Mouse (Mus musculus) spleen, adult 2 months (tissue): Measurements from ENCODE around the gene Tmpo.

ENCODE experiments used
- CTCF ChIP-seq: fragments of 200-500 bp; IDR thresholded peaks from 2 replicates; pipeline ENCODE4 v1.5.1; 2011; ENCODE audit warnings: mild to moderate bottlenecking, inconsistent platforms; ENCODE audit not compliant: insufficient read depth, insufficient read length, insufficient replicate concordance; ENCODE audit errors: extremely low read depth
- POLR2A ChIP-seq: fragments of 200-500 bp; IDR thresholded peaks from 2 replicates; pipeline ENCODE4 v1.6.1; 2011; ENCODE audit warnings: low read depth, low read length, inconsistent platforms

DNA sequence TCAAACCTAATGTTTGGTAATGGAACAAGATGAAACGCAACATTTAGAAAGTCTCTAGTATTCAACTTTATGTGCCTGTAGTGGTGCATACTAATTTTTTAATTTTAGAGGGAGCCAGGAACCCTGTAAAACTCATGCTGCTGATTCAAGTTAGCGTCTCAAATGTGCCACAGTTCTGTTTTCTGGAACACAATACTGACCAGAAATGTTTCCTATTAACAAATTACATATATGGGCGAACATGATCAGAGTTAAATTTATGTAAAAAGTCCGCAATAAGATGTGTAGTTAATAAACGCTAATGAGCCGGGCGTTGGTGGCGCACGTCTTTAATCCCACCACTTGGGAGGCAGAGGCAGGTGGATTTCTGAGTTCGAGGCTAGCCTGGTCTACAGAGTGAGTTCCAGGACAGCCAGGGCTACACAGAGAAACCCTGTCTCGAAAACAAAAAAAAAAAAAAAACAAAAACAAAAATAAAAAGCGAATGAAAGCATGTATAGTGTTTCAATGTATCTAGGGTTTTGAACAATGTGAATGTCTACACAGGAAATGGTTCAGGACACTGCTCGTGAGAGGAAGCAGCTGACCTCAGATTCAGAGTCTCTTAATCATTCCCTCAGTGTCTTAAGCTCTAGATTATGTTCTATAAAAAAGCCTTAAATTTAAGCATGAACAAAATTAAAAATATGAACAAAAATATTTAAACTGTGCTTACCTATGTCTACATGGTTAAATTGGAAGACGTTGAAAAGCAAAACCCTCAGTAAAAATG lies 8.6 kb downstream of the Tmpo start:
- TF ChIP-seq CTCF (no peak), POLR2A (no peak)
